Mouse (Mus musculus): ENCODE data around the gene Atp8a1. TPM values are rescaled to one million over a fixed set of nuclear protein-coding genes. Genes with fewer than 3 reads are reported as not detected.

Atp8a1 gene
- polyA plus RNA-seq, 1 experiment from 2014 or later: 64.2 TPM

GRCm38 (mm10) chr5:67634339-67634738, 212.9 kb downstream of the Atp8a1 start:
- Histone ChIP-seq H3K9me3 (replicated peaks) (no peaks in the 10 kb centered on the region), H3K4me3 (no peak overlapping the region), H3K4me2 (no peak overlapping the region), H3K4me1 (peaks cover 7% of the 10 kb centered on the region), H3K27ac (no peak overlapping the region), H3K9ac (no peak overlapping the region), H3K36me3 (peaks cover 61% of the 10 kb centered on the region), H3K27me3 (replicated peaks) (no peaks in the 10 kb centered on the region)
- ATAC-seq: no peak
- WGBS (ENCODE audit: insufficient replicate concordance): 61% methylated on average over 3 of the region's 3 CpGs

GRCm38 (mm10) chr5:67633831-67634268, 213.4 kb downstream of the Atp8a1 start:
- H3K9ac ChIP-seq: no peak overlapping the region
- H3K36me3 ChIP-seq: peaks cover 61% of the 10 kb centered on the region
- H3K4me1 ChIP-seq: peaks cover 7% of the 10 kb centered on the region
- no peak for ATAC-seq
- H3K4me3 ChIP-seq: no peak overlapping the region
- no peaks in the 10 kb centered on the region for H3K9me3 ChIP-seq (replicated peaks)
- H3K4me2 ChIP-seq: no peak overlapping the region
- H3K27me3 ChIP-seq (replicated peaks): no peaks in the 10 kb centered on the region
- H3K27ac ChIP-seq: no peak overlapping the region
- 40% methylated on average over 10 of the region's 10 CpGs for WGBS (ENCODE audit: insufficient replicate concordance)

GRCm38 (mm10) chr5:67633138-67633782, 214.0 kb downstream of the Atp8a1 start:
- WGBS (ENCODE audit: insufficient replicate concordance): 49% methylated on average over 7 of the region's 7 CpGs
- no peak overlapping the region for H3K4me3 ChIP-seq
- no peak overlapping the region for H3K9ac ChIP-seq
- H3K36me3 ChIP-seq: peaks cover 61% of the 10 kb centered on the region
- H3K4me2 ChIP-seq: no peak overlapping the region
- H3K27ac ChIP-seq: no peak overlapping the region
- H3K9me3 ChIP-seq (replicated peaks): no peaks in the 10 kb centered on the region
- no peaks in the 10 kb centered on the region for H3K27me3 ChIP-seq (replicated peaks)
- peaks cover 7% of the 10 kb centered on the region for H3K4me1 ChIP-seq
- no peak for ATAC-seq

GRCm38 (mm10) chr5:67631261-67631660, 216.0 kb downstream of the Atp8a1 start:
- Histone ChIP-seq H3K27ac (no peak overlapping the region), H3K4me2 (no peak overlapping the region), H3K9me3 (replicated peaks) (no peaks in the 10 kb centered on the region), H3K4me1 (peaks cover 7% of the 10 kb centered on the region), H3K4me3 (no peak overlapping the region), H3K9ac (no peak overlapping the region), H3K27me3 (replicated peaks) (no peaks in the 10 kb centered on the region), H3K36me3 (peaks cover 57% of the 10 kb centered on the region)
- WGBS (ENCODE audit: insufficient replicate concordance): 96% methylated on average over 12 of the region's 12 CpGs
- no peak for ATAC-seq

GRCm38 (mm10) chr5:67629861-67630260, 217.4 kb downstream of the Atp8a1 start:
- peaks cover 7% of the 10 kb centered on the region for H3K4me1 ChIP-seq
- peaks cover 54% of the 10 kb centered on the region for H3K36me3 ChIP-seq
- no peak for ATAC-seq
- H3K4me3 ChIP-seq: no peak overlapping the region
- H3K4me2 ChIP-seq: no peak overlapping the region
- H3K27me3 ChIP-seq (replicated peaks): no peaks in the 10 kb centered on the region
- no peaks in the 10 kb centered on the region for H3K9me3 ChIP-seq (replicated peaks)
- no peak overlapping the region for H3K27ac ChIP-seq
- H3K9ac ChIP-seq: no peak overlapping the region
- WGBS (ENCODE audit: insufficient replicate concordance): 86% methylated on average over 6 of the region's 6 CpGs

- ATAC-seq: no peak
- Histone ChIP-seq H3K9ac (no peak overlapping the region), H3K4me2 (no peak overlapping the region), H3K9me3 (replicated peaks) (no peaks in the 10 kb centered on the region), H3K36me3 (peaks cover 54% of the 10 kb centered on the region), H3K27me3 (replicated peaks) (no peaks in the 10 kb centered on the region), H3K4me3 (no peak overlapping the region), H3K4me1 (peaks cover 6% of the 10 kb centered on the region), H3K27ac (no peak overlapping the region)
- 77% methylated on average over 7 of the region's 7 CpGs for WGBS (ENCODE audit: insufficient replicate concordance)
Measured at GRCm38 (mm10) chr5:67629440-67629839, 217.8 kb downstream of the Atp8a1 start.

- Histone ChIP-seq H3K9me3 (replicated peaks) (no peaks in the 10 kb centered on the region), H3K4me1 (no peaks in the 10 kb centered on the region), H3K27me3 (replicated peaks) (no peaks in the 10 kb centered on the region), H3K9ac (no peak overlapping the region), H3K4me2 (no peak overlapping the region), H3K27ac (no peak overlapping the region), H3K4me3 (no peak overlapping the region), H3K36me3 (peaks cover 58% of the 10 kb centered on the region)
- ATAC-seq: no peak
- 76% methylated on average over 9 of the region's 9 CpGs for WGBS (ENCODE audit: insufficient replicate concordance)
Measured at GRCm38 (mm10) chr5:67628180-67628940, 218.9 kb downstream of the Atp8a1 start.

- H3K4me2 ChIP-seq: no peak overlapping the region
- no peaks in the 10 kb centered on the region for H3K9me3 ChIP-seq (replicated peaks)
- no peak overlapping the region for H3K27ac ChIP-seq
- no peak overlapping the region for H3K4me3 ChIP-seq
- no peaks in the 10 kb centered on the region for H3K27me3 ChIP-seq (replicated peaks)
- no peak for ATAC-seq
- 68% methylated on average over 12 of the region's 12 CpGs for WGBS (ENCODE audit: insufficient replicate concordance)
- peaks cover 56% of the 10 kb centered on the region for H3K36me3 ChIP-seq
- H3K4me1 ChIP-seq: no peaks in the 10 kb centered on the region
- H3K9ac ChIP-seq: no peak overlapping the region
Measured at GRCm38 (mm10) chr5:67621230-67621629, 226.0 kb downstream of the Atp8a1 start.

- H3K36me3 ChIP-seq: no peaks in the 10 kb centered on the region
- no peaks in the 10 kb centered on the region for H3K9me3 ChIP-seq (replicated peaks)
- no peak overlapping the region for H3K9ac ChIP-seq
- 21% methylated on average over 2 of the region's 2 CpGs for WGBS (ENCODE audit: insufficient replicate concordance)
- H3K4me2 ChIP-seq: peak overlapping the region; percentile 19; the same call in 1 of the 2 replicates
- no peak overlapping the region for H3K27ac ChIP-seq
- peak overlapping the region; percentile 51; the same call in 1 of the 2 replicates for H3K4me3 ChIP-seq
- H3K27me3 ChIP-seq (replicated peaks): peaks cover 68% of the 10 kb centered on the region
- H3K4me1 ChIP-seq: peaks cover 12% of the 10 kb centered on the region; the same call in 1 of the 2 replicates
- no peak for ATAC-seq
Measured at GRCm38 (mm10) chr5:67609520-67609837, 237.8 kb downstream of the Atp8a1 start.

GRCm38 (mm10) chr5:67608674-67609519, 238.3 kb downstream of the Atp8a1 start:
- H3K27ac ChIP-seq: no peak overlapping the region
- no peak for ATAC-seq
- H3K4me2 ChIP-seq: peak overlapping the region; percentile 64
- no peaks in the 10 kb centered on the region for H3K9me3 ChIP-seq (replicated peaks)
- H3K9ac ChIP-seq: no peak overlapping the region
- 7% methylated on average over 31 of the region's 31 CpGs for WGBS (ENCODE audit: insufficient replicate concordance)
- peaks cover 73% of the 10 kb centered on the region for H3K27me3 ChIP-seq (replicated peaks)
- H3K4me3 ChIP-seq: peak overlapping the region; percentile 51
- no peaks in the 10 kb centered on the region for H3K36me3 ChIP-seq
- peaks cover 12% of the 10 kb centered on the region; the same call in 1 of the 2 replicates for H3K4me1 ChIP-seq

GRCm38 (mm10) chr5:67607804-67608673, 239.2 kb downstream of the Atp8a1 start, which contains the start of gene Shisa3:
Shisa3 (plus strand) TSS chr5:67607882.
- peak; percentile 49; the same call in 1 of the 2 replicates for ATAC-seq
- Histone ChIP-seq H3K4me2 (peak within 1 kb of the TSS; percentile 64), H3K36me3 (no peaks in the 10 kb centered on the region), H3K9ac (0 out of 2 replicates have a peak within 1 kb of the TSS, but pooled peaks have one; percentile 9), H3K4me1 (peaks cover 12% of the 10 kb centered on the region; the same call in 1 of the 2 replicates), H3K4me3 (peak within 1 kb of the TSS; percentile 51), H3K9me3 (replicated peaks) (no peaks in the 10 kb centered on the region), H3K27me3 (replicated peaks) (peaks cover 75% of the 10 kb centered on the region), H3K27ac (0 out of 2 replicates have a peak within 1 kb of the TSS, but pooled peaks have one; percentile 16)
- WGBS (ENCODE audit: insufficient replicate concordance): under 1% methylated on average over 86 of the region's 86 CpGs
